Mouse (Mus musculus) erythroblast, embryonic 14.5 days (primary cell): ENCODE data around the gene Gm20671.

ENCODE experiments used
- GATA1 ChIP-seq: IDR thresholded peaks from 2 replicates; pipeline ENCODE4 v1.6.1; 2012; ENCODE audit warnings: low read length, inconsistent platforms, mixed read lengths
- TAL1 ChIP-seq: IDR thresholded peaks from 3 replicates; pipeline ENCODE4 v1.6.1; 2012; ENCODE audit warnings: low read length, inconsistent platforms, mixed read lengths

- no peak for TF ChIP-seq GATA1
- TF ChIP-seq TAL1 = no peak
Observed at GRCm38 (mm10) chr5:32712221-32713041, 114.5 kb downstream of the Gm20671 start.
